Mouse (Mus musculus): Measurements from ENCODE around the gene Nr6a1. TPM values are rescaled to one million over a fixed set of nuclear protein-coding genes. Genes with fewer than 3 reads are reported as not detected.
A peak's percentile ranks its signal among the peaks of the same experiment; 100 is the strongest.

Nr6a1 gene
- polyA plus RNA-seq, 1 experiment from 2014 or later, result 4.4 TPM

GRCm38 (mm10) chr2:38914517-38914916 lies 13.0 kb downstream of the Nr6a1 start:
- Histone ChIP-seq H3K4me1 (ENCODE audit: control insufficient read depth, insufficient read depth, low read length) (peaks cover 4% of the 10 kb centered on the region; the same call in 1 of the 2 replicates), H3K9ac (ENCODE audit: low read length) (no peak overlapping the region), H3K36me3 (ENCODE audit: control insufficient read depth, insufficient read depth, low read length) (no peaks in the 10 kb centered on the region), H3K27me3 (ENCODE audit: control insufficient read depth, insufficient read depth, low read length) (no peaks in the 10 kb centered on the region), H3K4me2 (no peak overlapping the region), H3K9me3 (ENCODE audit: control insufficient read depth, low read length) (no peaks in the 10 kb centered on the region), H3K4me3 (ENCODE audit: low read depth, low read length) (no peak overlapping the region), H3K27ac (ENCODE audit: low read depth, low read length) (no peak overlapping the region)
- DNase-seq (ENCODE audit: low spot score, missing footprints) (peak; percentile 81), ATAC-seq (ENCODE audit: low FRiP score) (no peak)
- 41% methylated on average over 1 of the region's 1 CpGs for WGBS

- Histone ChIP-seq H3K27me3 (ENCODE audit: control insufficient read depth, insufficient read depth, low read length) (no peaks in the 10 kb centered on the region), H3K4me3 (ENCODE audit: low read depth, low read length) (no peak overlapping the region), H3K27ac (ENCODE audit: low read depth, low read length) (no peak overlapping the region), H3K4me2 (no peak overlapping the region), H3K9ac (ENCODE audit: low read length) (no peak overlapping the region), H3K9me3 (ENCODE audit: control insufficient read depth, low read length) (no peaks in the 10 kb centered on the region), H3K36me3 (ENCODE audit: control insufficient read depth, insufficient read depth, low read length) (no peaks in the 10 kb centered on the region), H3K4me1 (ENCODE audit: control insufficient read depth, insufficient read depth, low read length) (no peaks in the 10 kb centered on the region)
- ATAC-seq (ENCODE audit: low FRiP score) (no peak), DNase-seq (ENCODE audit: low spot score, missing footprints) (no peak)
- WGBS, result 66% methylated on average over 1 of the region's 1 CpGs
These were observed 18.9 kb downstream of the Nr6a1 start for GRCm38 (mm10) chr2:38908604-38909003.

DNA sequence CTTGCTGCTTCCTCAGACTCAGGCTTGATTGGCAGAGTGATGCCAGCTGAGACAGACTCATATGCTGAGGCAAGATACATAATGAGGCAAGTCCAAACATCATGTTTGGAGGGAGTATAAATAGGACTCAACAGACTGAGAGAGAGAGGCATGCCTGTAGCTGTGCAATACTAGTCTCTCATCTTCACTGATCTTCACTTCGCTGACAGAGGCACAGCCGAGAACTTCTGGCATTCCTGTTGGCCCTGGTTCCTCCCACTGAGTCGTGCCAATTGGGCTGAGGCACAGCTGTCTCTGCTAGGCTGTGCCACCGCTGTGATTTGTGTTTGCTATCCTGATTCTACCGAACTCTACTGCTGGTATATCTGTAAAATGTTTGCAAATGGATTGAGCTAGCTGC lies 21.4 kb downstream of the Nr6a1 start:
- Histone ChIP-seq H3K27me3 (ENCODE audit: control insufficient read depth, insufficient read depth, low read length) (no peaks in the 10 kb centered on the region), H3K9me3 (ENCODE audit: control insufficient read depth, low read length) (no peaks in the 10 kb centered on the region), H3K4me3 (ENCODE audit: low read depth, low read length) (no peak overlapping the region), H3K36me3 (ENCODE audit: control insufficient read depth, insufficient read depth, low read length) (no peaks in the 10 kb centered on the region), H3K4me1 (ENCODE audit: control insufficient read depth, insufficient read depth, low read length) (no peaks in the 10 kb centered on the region), H3K9ac (ENCODE audit: low read length) (no peak overlapping the region), H3K27ac (ENCODE audit: low read depth, low read length) (no peak overlapping the region), H3K4me2 (no peak overlapping the region)
- 83% methylated on average over 5 of the region's 5 CpGs for WGBS
- DNase-seq (ENCODE audit: low spot score, missing footprints) (no peak), ATAC-seq (ENCODE audit: low FRiP score) (no peak)

- DNase-seq (ENCODE audit: low spot score, missing footprints), result peak; percentile 59
- WGBS, result 86% methylated on average over 1 of the region's 1 CpGs
- Histone ChIP-seq H3K4me3 (ENCODE audit: low read depth, low read length) (no peak overlapping the region), H3K27me3 (ENCODE audit: control insufficient read depth, insufficient read depth, low read length) (no peaks in the 10 kb centered on the region), H3K9me3 (ENCODE audit: control insufficient read depth, low read length) (no peaks in the 10 kb centered on the region), H3K36me3 (ENCODE audit: control insufficient read depth, insufficient read depth, low read length) (no peaks in the 10 kb centered on the region), H3K9ac (ENCODE audit: low read length) (no peak overlapping the region), H3K4me1 (ENCODE audit: control insufficient read depth, insufficient read depth, low read length) (no peaks in the 10 kb centered on the region), H3K4me2 (no peak overlapping the region), H3K27ac (ENCODE audit: low read depth, low read length) (no peak overlapping the region)
- ATAC-seq (ENCODE audit: low FRiP score), result no peak
These were observed 23.2 kb downstream of the Nr6a1 start for GRCm38 (mm10) chr2:38904290-38904689.

DNA sequence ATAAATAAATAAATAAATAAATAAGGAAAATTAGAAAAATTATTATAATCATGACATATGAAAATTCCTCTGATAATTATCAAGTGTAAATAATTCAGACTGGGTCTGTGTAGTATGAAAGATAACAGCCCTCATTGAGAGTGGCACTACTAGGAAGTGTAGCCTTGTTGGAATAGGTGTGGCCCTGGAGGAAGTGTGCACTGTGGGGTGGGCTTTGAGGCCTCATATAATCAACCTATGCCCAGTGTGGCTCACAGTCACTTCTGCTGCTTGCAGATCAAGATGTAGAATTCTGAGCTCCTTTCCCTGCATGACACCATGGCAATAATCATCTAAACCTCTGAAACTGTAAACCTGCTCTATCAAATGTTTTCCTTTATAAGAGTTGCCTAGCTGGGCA lies 24.6 kb downstream of the Nr6a1 start:
- no peaks in the 10 kb centered on the region for H3K9me3 ChIP-seq (ENCODE audit: control insufficient read depth, low read length)
- no peaks in the 10 kb centered on the region for H3K36me3 ChIP-seq (ENCODE audit: control insufficient read depth, insufficient read depth, low read length)
- H3K4me1 ChIP-seq (ENCODE audit: control insufficient read depth, insufficient read depth, low read length), result no peaks in the 10 kb centered on the region
- no peaks in the 10 kb centered on the region for H3K27me3 ChIP-seq (ENCODE audit: control insufficient read depth, insufficient read depth, low read length)
- no peak overlapping the region for H3K27ac ChIP-seq (ENCODE audit: low read depth, low read length)
- no peak overlapping the region for H3K4me2 ChIP-seq
- H3K9ac ChIP-seq (ENCODE audit: low read length), result no peak overlapping the region
- H3K4me3 ChIP-seq (ENCODE audit: low read depth, low read length), result no peak overlapping the region
- DNase-seq (ENCODE audit: low spot score, missing footprints) (peak; percentile 64), ATAC-seq (ENCODE audit: low FRiP score) (no peak)

- no peak overlapping the region for H3K9ac ChIP-seq (ENCODE audit: low read length)
- no peaks in the 10 kb centered on the region for H3K4me1 ChIP-seq (ENCODE audit: control insufficient read depth, insufficient read depth, low read length)
- 92% methylated on average over 5 of the region's 5 CpGs for WGBS
- H3K36me3 ChIP-seq (ENCODE audit: control insufficient read depth, insufficient read depth, low read length), result peaks cover 6% of the 10 kb centered on the region; the same call in 1 of the 2 replicates
- H3K9me3 ChIP-seq (ENCODE audit: control insufficient read depth, low read length), result no peaks in the 10 kb centered on the region
- H3K27ac ChIP-seq (ENCODE audit: low read depth, low read length), result no peak overlapping the region
- H3K27me3 ChIP-seq (ENCODE audit: control insufficient read depth, insufficient read depth, low read length), result no peaks in the 10 kb centered on the region
- H3K4me2 ChIP-seq, result no peak overlapping the region
- ATAC-seq (ENCODE audit: low FRiP score), result no peak
- no peak overlapping the region for H3K4me3 ChIP-seq (ENCODE audit: low read depth, low read length)
- DNase-seq (ENCODE audit: low spot score, missing footprints), result no peak
These were observed 46.4 kb downstream of the Nr6a1 start for GRCm38 (mm10) chr2:38880907-38881672.

- no peak overlapping the region for H3K4me2 ChIP-seq
- no peak overlapping the region for H3K4me3 ChIP-seq (ENCODE audit: low read depth, low read length)
- H3K4me1 ChIP-seq (ENCODE audit: control insufficient read depth, insufficient read depth, low read length), result no peaks in the 10 kb centered on the region
- WGBS, result 33% methylated on average over 1 of the region's 1 CpGs
- DNase-seq (ENCODE audit: low spot score, missing footprints), result no peak
- peaks cover 8% of the 10 kb centered on the region; the same call in 1 of the 2 replicates for H3K36me3 ChIP-seq (ENCODE audit: control insufficient read depth, insufficient read depth, low read length)
- H3K9ac ChIP-seq (ENCODE audit: low read length), result no peak overlapping the region
- no peak for ATAC-seq (ENCODE audit: low FRiP score)
- H3K9me3 ChIP-seq (ENCODE audit: control insufficient read depth, low read length), result no peaks in the 10 kb centered on the region
- no peak overlapping the region for H3K27ac ChIP-seq (ENCODE audit: low read depth, low read length)
- no peaks in the 10 kb centered on the region for H3K27me3 ChIP-seq (ENCODE audit: control insufficient read depth, insufficient read depth, low read length)
These were observed 52.9 kb downstream of the Nr6a1 start for GRCm38 (mm10) chr2:38874544-38875108.

DNA sequence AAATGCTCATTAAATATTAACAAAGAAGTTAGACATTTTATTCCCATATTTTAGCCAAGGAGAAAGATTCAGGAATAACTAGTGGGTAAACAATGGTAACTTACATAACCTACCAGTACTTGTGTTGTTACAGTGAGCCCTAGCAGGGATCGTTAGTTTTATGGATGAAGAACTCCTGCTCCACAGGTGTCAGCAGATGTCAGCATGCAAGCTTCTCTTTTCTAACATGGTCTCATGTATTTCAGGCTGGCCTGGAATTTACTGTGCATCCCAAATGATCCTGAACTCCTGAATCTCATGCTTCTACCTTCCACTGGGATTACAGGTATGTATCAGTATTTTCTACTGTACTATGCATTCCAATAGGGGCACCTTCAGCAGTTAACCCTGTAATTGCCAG lies 54.8 kb downstream of the Nr6a1 start:
- DNase-seq (ENCODE audit: low spot score, missing footprints), result no peak
- 0 out of 2 replicates have a peak, but pooled peaks cover 2% of the 10 kb centered on the region for H3K36me3 ChIP-seq (ENCODE audit: control insufficient read depth, insufficient read depth, low read length)
- H3K27me3 ChIP-seq (ENCODE audit: control insufficient read depth, insufficient read depth, low read length), result no peaks in the 10 kb centered on the region
- no peak overlapping the region for H3K27ac ChIP-seq (ENCODE audit: low read depth, low read length)
- no peak for ATAC-seq (ENCODE audit: low FRiP score)
- no peaks in the 10 kb centered on the region for H3K4me1 ChIP-seq (ENCODE audit: control insufficient read depth, insufficient read depth, low read length)
- WGBS, result 67% methylated on average over 1 of the region's 1 CpGs
- no peak overlapping the region for H3K9ac ChIP-seq (ENCODE audit: low read length)
- no peak overlapping the region for H3K4me2 ChIP-seq
- H3K4me3 ChIP-seq (ENCODE audit: low read depth, low read length), result no peak overlapping the region
- no peaks in the 10 kb centered on the region for H3K9me3 ChIP-seq (ENCODE audit: control insufficient read depth, low read length)

- 97% methylated on average over 1 of the region's 1 CpGs for WGBS
- no peak overlapping the region for H3K4me3 ChIP-seq (ENCODE audit: low read depth, low read length)
- peaks cover 4% of the 10 kb centered on the region; the same call in 1 of the 2 replicates for H3K36me3 ChIP-seq (ENCODE audit: control insufficient read depth, insufficient read depth, low read length)
- H3K9ac ChIP-seq (ENCODE audit: low read length), result no peak overlapping the region
- no peak for ATAC-seq (ENCODE audit: low FRiP score)
- H3K27ac ChIP-seq (ENCODE audit: low read depth, low read length), result no peak overlapping the region
- no peaks in the 10 kb centered on the region for H3K9me3 ChIP-seq (ENCODE audit: control insufficient read depth, low read length)
- no peak overlapping the region for H3K4me2 ChIP-seq
- DNase-seq (ENCODE audit: low spot score, missing footprints), result no peak
- no peaks in the 10 kb centered on the region for H3K4me1 ChIP-seq (ENCODE audit: control insufficient read depth, insufficient read depth, low read length)
- H3K27me3 ChIP-seq (ENCODE audit: control insufficient read depth, insufficient read depth, low read length), result no peaks in the 10 kb centered on the region
These were observed 60.8 kb downstream of the Nr6a1 start for GRCm38 (mm10) chr2:38866711-38867110.

Measured in midbrain, embryonic 11.5 days (tissue).